Mouse (Mus musculus): ENCODE results near the gene Epyc.

The Epyc gene

GRCm38 (mm10) chr10:97643768-97644167, at the start of gene Epyc:
Epyc (plus strand) TSS chr10:97644068.
- DNase-seq (ENCODE audit: low read depth, low spot score): no peak

- DNase-seq (ENCODE audit: low read depth, low spot score): no peak
Measured at GRCm38 (mm10) chr10:97595680-97596079, 48.2 kb upstream of the Epyc start.

GRCm38 (mm10) chr10:97601744-97602143, 42.1 kb upstream of the Epyc start:
- no peak for DNase-seq (ENCODE audit: low read depth, low spot score)

- no peak for DNase-seq (ENCODE audit: low read depth, low spot score)
Measured at GRCm38 (mm10) chr10:97603256-97603655, 40.6 kb upstream of the Epyc start.

- no peak for DNase-seq (ENCODE audit: low read depth, low spot score)
Measured at GRCm38 (mm10) chr10:97606579-97606978, 37.3 kb upstream of the Epyc start, which contains the start of gene Kera. Kera (plus strand) TSS chr10:97606879.

- DNase-seq (ENCODE audit: low read depth, low spot score): no peak
Measured at GRCm38 (mm10) chr10:97622328-97622727, 21.5 kb upstream of the Epyc start.

GRCm38 (mm10) chr10:97624381-97624780, 19.5 kb upstream of the Epyc start:
- no peak for DNase-seq (ENCODE audit: low read depth, low spot score)

GRCm38 (mm10) chr10:97625116-97625515, 18.8 kb upstream of the Epyc start:
- DNase-seq (ENCODE audit: low read depth, low spot score): no peak

GRCm38 (mm10) chr10:97626543-97626942, 17.3 kb upstream of the Epyc start:
- DNase-seq (ENCODE audit: low read depth, low spot score): no peak

GRCm38 (mm10) chr10:97631061-97631460, 12.8 kb upstream of the Epyc start:
- no peak for DNase-seq (ENCODE audit: low read depth, low spot score)

GRCm38 (mm10) chr10:97641926-97642325, 1.9 kb upstream of the Epyc start:
- no peak for DNase-seq (ENCODE audit: low read depth, low spot score)

- DNase-seq (ENCODE audit: low read depth, low spot score): no peak
Measured at GRCm38 (mm10) chr10:97650334-97650733, 6.5 kb downstream of the Epyc start.

GRCm38 (mm10) chr10:97659489-97659888, 15.6 kb downstream of the Epyc start:
- DNase-seq (ENCODE audit: low read depth, low spot score): no peak

- DNase-seq (ENCODE audit: low read depth, low spot score): no peak
Measured at GRCm38 (mm10) chr10:97668656-97669055, 24.8 kb downstream of the Epyc start.

GRCm38 (mm10) chr10:97670202-97670601, 26.3 kb downstream of the Epyc start:
- no peak for DNase-seq (ENCODE audit: low read depth, low spot score)

GRCm38 (mm10) chr10:97673239-97673638, 29.4 kb downstream of the Epyc start:
- no peak for DNase-seq (ENCODE audit: low read depth, low spot score)

- DNase-seq (ENCODE audit: low read depth, low spot score): no peak
Measured at GRCm38 (mm10) chr10:97682981-97683380, 39.1 kb downstream of the Epyc start.

GRCm38 (mm10) chr10:97687198-97687597, 43.3 kb downstream of the Epyc start:
- no peak for DNase-seq (ENCODE audit: low read depth, low spot score)

GRCm38 (mm10) chr10:97689425-97689824, 45.6 kb downstream of the Epyc start:
- DNase-seq (ENCODE audit: low read depth, low spot score): no peak

- DNase-seq (ENCODE audit: low read depth, low spot score): no peak
Measured at GRCm38 (mm10) chr10:97692913-97693312, 49.0 kb downstream of the Epyc start, which contains the start of gene Ccer1. Ccer1 (plus strand) TSS chr10:97693059.

- DNase-seq (ENCODE audit: low read depth, low spot score): no peak
Measured at GRCm38 (mm10) chr10:97693398-97694135, 49.7 kb downstream of the Epyc start.

- DNase-seq (ENCODE audit: low read depth, low spot score): no peak
Measured at GRCm38 (mm10) chr10:97702321-97702720, 58.5 kb downstream of the Epyc start.

GRCm38 (mm10) chr10:97704562-97704961, 60.7 kb downstream of the Epyc start:
- DNase-seq (ENCODE audit: low read depth, low spot score): peak; percentile 46

- DNase-seq (ENCODE audit: low read depth, low spot score): peak; percentile 60
Measured at GRCm38 (mm10) chr10:97712687-97713086, 68.8 kb downstream of the Epyc start.

All from embryo, embryonic 11.5 days (tissue).